Mouse (Mus musculus) urinary bladder, postnatal 0 days (tissue): Measurements from ENCODE around the gene Sult1d1. TPM values are rescaled to one million over a fixed set of nuclear protein-coding genes. Genes with fewer than 3 reads are reported as not detected.

ENCODE experiments used
- microRNA-seq: library from miRNA; unstranded; fragments of <30 nt; microRNA quantifications from one replicate; pipeline ENCODE4, GENCODE M21; 2016
- polyA plus RNA-seq: library from polyadenylated mRNA; unstranded; fragments of >200 nt; fragmentation: Nextera tagmentation; extraction: Ambion mirVana; gene quantifications from 2 replicates; pipeline ENCODE4 v1.2.1, GENCODE M21; 2015

Sult1d1 gene
- polyA plus RNA-seq, result not detected in 2 replicates

GRCm38 (mm10) chr5:87568845-87569244 is at the start of gene Sult1d1:
Gene Sult1d1, minus strand, starts transcription at chr5:87569027.

GRCm38 (mm10) chr5:87591494-87591893 is 22.7 kb upstream of the Sult1d1 start, which contains the start of gene Sult1e1:
Gene Sult1e1, minus strand, starts transcription at chr5:87591594.

GRCm38 (mm10) chr5:87538111-87538510 is 30.7 kb downstream of the Sult1d1 start, which contains the start of gene Sult1b1:
Gene Sult1b1, minus strand, starts transcription at chr5:87538195.

Small RNAs within 50 kb of the gene (microRNA-seq; reads per million reads assigned to microRNA genes)
- not detected for gene Mir3969

Other genes starting within 250 kb of the Sult1d1 start
- not detected in 2 replicates for gene Ugt2a3, start 231.8 kb downstream of the Sult1d1 start, polyA plus RNA-seq
- not detected in 2 replicates for gene Ugt2b38, start 144.8 kb downstream of the Sult1d1 start, polyA plus RNA-seq
- gene Ugt2a2, start 86.8 kb downstream of the Sult1d1 start, polyA plus RNA-seq, result not detected in 2 replicates
- not detected in 2 replicates for gene Gm43638, start 82.2 kb downstream of the Sult1d1 start, polyA plus RNA-seq
- gene Ugt2a1, start 78.2 kb downstream of the Sult1d1 start, polyA plus RNA-seq, result not detected in 2 replicates
- 0.13 TPM in 1 of 2 replicates, not detected in the other for gene Sult1b1, start 30.8 kb downstream of the Sult1d1 start, polyA plus RNA-seq
- not detected in 2 replicates for gene Sult1e1, start 22.6 kb upstream of the Sult1d1 start, polyA plus RNA-seq
- not detected in 2 replicates for gene Csn1s1, start 97.2 kb upstream of the Sult1d1 start, polyA plus RNA-seq
- not detected in 2 replicates for gene Csn2, start 130.6 kb upstream of the Sult1d1 start, polyA plus RNA-seq
- not detected in 2 replicates for gene Csn1s2a, start 205.5 kb upstream of the Sult1d1 start, polyA plus RNA-seq
- not detected in 2 replicates for gene Csn1s2b, start 239.1 kb upstream of the Sult1d1 start, polyA plus RNA-seq